Mouse (Mus musculus): ENCODE measurements around the gene Clasp1. TPM values are rescaled to one million over a fixed set of nuclear protein-coding genes. Genes with fewer than 3 reads are reported as not detected.

Clasp1 gene
- polyA plus RNA-seq (2021; fragmentation: Nextera tagmentation): 27.5 and 33.3 TPM in 2 replicates
- long read RNA-seq, experiment 1, full-length matches to known transcripts: 8 of 30 reads
- long read RNA-seq, experiment 1, partial matches to known transcripts: 17 of 30 reads
- long read RNA-seq, experiment 1, other reads (novel, unspliced or antisense): 5 of 30 reads
- long read RNA-seq, experiment 2, full-length matches to known transcripts: 11 of 28 reads
- long read RNA-seq, experiment 2, partial matches to known transcripts: 10 of 28 reads
- long read RNA-seq, experiment 2, other reads (novel, unspliced or antisense): 7 of 28 reads

GRCm38 (mm10) chr1:118388757-118389453 is at the start of gene Clasp1:
Clasp1 (plus strand) TSS chr1:118389058.

DNA sequence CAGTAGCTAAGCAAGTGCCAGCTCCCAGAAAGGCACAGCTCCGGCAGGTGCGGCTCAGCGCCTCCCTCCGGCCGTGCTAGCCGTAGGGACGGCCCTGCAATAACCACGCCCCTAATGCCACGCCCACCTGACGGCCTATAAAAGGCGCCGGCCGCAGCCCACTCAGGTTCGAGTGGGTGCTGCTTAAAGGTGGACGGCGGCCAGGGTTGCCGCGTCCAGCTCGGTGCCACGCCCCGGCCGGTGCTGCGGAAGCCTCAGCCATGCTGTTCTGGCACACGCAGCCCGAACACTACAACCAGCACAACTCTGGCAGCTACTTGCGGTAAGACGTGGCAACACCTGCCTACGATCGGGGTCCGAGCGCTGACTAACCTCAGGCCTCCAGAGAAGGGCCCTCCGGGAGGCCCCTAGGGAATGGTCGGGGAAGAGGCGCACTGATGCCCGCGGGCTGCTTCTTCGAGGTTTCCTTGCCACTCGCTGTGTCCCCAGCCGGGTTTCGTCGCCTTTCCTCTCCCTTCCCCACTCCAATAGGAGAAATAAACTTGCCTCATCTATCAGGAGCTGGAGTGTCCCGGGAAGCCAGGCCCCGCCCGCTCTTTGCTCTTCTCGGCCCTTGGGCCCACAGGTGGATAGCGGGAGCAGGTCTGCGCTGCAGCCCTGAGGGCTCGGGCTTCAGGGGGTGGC is 239.1 kb downstream of the Clasp1 start, which contains the start of gene Tfcp2l1:
TSS of gene Tfcp2l1 (plus strand) at position 165 of the 684 bp plus-strand sequence.

Other genes starting within 250 kb of the Clasp1 start
- 0.04 TPM in 1 of 2 replicates, not detected in the other for gene Gm29106, start 212.5 kb upstream of the Clasp1 start, polyA plus RNA-seq (2021; fragmentation: Nextera tagmentation)
- 150 and 192 TPM in 2 replicates for gene Tsn, start 77.3 kb upstream of the Clasp1 start, polyA plus RNA-seq (2021; fragmentation: Nextera tagmentation)
- gene Nifk, start 67.2 kb upstream of the Clasp1 start, polyA plus RNA-seq (2021; fragmentation: Nextera tagmentation): 26.1 and 28.8 TPM in 2 replicates
- gene Tfcp2l1, start 238.9 kb downstream of the Clasp1 start, polyA plus RNA-seq (2021; fragmentation: Nextera tagmentation): 2.5 and 3.9 TPM in 2 replicates